Mouse (Mus musculus) small intestine, adult 2 months (tissue): ENCODE results near the gene Gm9945. TPM values are rescaled to one million over a fixed set of nuclear protein-coding genes. Genes with fewer than 3 reads are reported as not detected.
A peak's percentile ranks its signal among the peaks of the same experiment; 100 is the strongest.

ENCODE experiments used
- H3K27ac ChIP-seq: fragments of 200-500 bp; 2 replicates; pipeline ENCODE4 v1.5.1; 2012; ENCODE audit warnings: low read depth, low read length, control low read depth, inconsistent platforms; ENCODE audit not compliant: insufficient read depth
- H3K27me3 ChIP-seq: fragments of 200-500 bp; 2 replicates; pipeline ENCODE4 v1.6.1; 2012; ENCODE audit warnings: mild to moderate bottlenecking, moderate library complexity, low read length, inconsistent platforms; ENCODE audit not compliant: control insufficient read depth, insufficient read depth
- H3K36me3 ChIP-seq: fragments of 200-500 bp; 2 replicates; pipeline ENCODE4 v1.6.1; 2012; ENCODE audit warnings: mild to moderate bottlenecking, low read length, control low read depth, inconsistent platforms; ENCODE audit not compliant: control insufficient read depth, insufficient read depth
- H3K4me1 ChIP-seq: fragments of 200-500 bp; 2 replicates; pipeline ENCODE4 v1.6.1; 2012; ENCODE audit warnings: low read length, inconsistent platforms, mixed read lengths; ENCODE audit not compliant: control insufficient read depth, insufficient read depth, insufficient read length
- H3K4me3 ChIP-seq: fragments of 200-500 bp; 2 replicates; pipeline ENCODE4 v1.5.1; 2012; ENCODE audit warnings: low read depth, mild to moderate bottlenecking, control low read depth, inconsistent platforms, low read length, moderate library complexity
- CTCF ChIP-seq: fragments of 200-500 bp; IDR thresholded peaks from 2 replicates; pipeline ENCODE4 v1.5.1; 2012; ENCODE audit warnings: low read depth, mild to moderate bottlenecking, control low read depth, inconsistent platforms, low read length, moderate library complexity, mixed read lengths; ENCODE audit not compliant: insufficient replicate concordance, insufficient read length; ENCODE audit errors: extremely low read depth
- POLR2A ChIP-seq: fragments of 200-500 bp; IDR thresholded peaks from 2 replicates; pipeline ENCODE4 v1.6.1; 2012; ENCODE audit warnings: low read depth, mild to moderate bottlenecking, control low read depth, inconsistent platforms, low read length, moderate library complexity
- WGBS: fragments of 180-500 bp; shearing (Covaris S2); methylation state at CpG from one replicate; pipeline ENCODE4 v1.1.7; 2018; 5-methylcytosine and 5-hydroxymethylcytosine counted together
- polyA plus RNA-seq: library from polyadenylated mRNA; depleted of rRNA; stranded (reverse); fragments of >200 nt; gene quantifications from 2 replicates; pipeline ENCODE4 v1.2.3, GENCODE M21; 2012

Gm9945 gene
- polyA plus RNA-seq, 1 experiment: not detected

- H3K27me3 ChIP-seq: no peaks in the 10 kb centered on the region; the same call in 1 of the 2 replicates
- no peak for TF ChIP-seq POLR2A
- no peak for TF ChIP-seq CTCF
- H3K4me3 ChIP-seq: no peak overlapping the region
- no peaks in the 10 kb centered on the region for H3K36me3 ChIP-seq
- peaks cover 12% of the 10 kb centered on the region for H3K4me1 ChIP-seq
- peak overlapping the region; percentile 100 for H3K27ac ChIP-seq
- 32% methylated on average over 9 of the region's 9 CpGs for WGBS
These were observed 3.4 kb downstream of the Gm9945 start for GRCm38 (mm10) chr11:53483159-53483891.

- 40% methylated on average over 3 of the region's 3 CpGs for WGBS
- TF ChIP-seq CTCF (peak; percentile 37; the same call in 1 of the 2 replicates), POLR2A (no peak)
- no peaks in the 10 kb centered on the region for H3K36me3 ChIP-seq
- no peaks in the 10 kb centered on the region for H3K27me3 ChIP-seq
- H3K27ac ChIP-seq: no peak overlapping the region
- H3K4me1 ChIP-seq: peaks cover 11% of the 10 kb centered on the region; the same call in 1 of the 2 replicates
- no peak overlapping the region for H3K4me3 ChIP-seq
These were observed 5.8 kb downstream of the Gm9945 start for GRCm38 (mm10) chr11:53485719-53486118.

GRCm38 (mm10) chr11:53486351-53486750 lies 6.4 kb downstream of the Gm9945 start:
- TF ChIP-seq POLR2A (no peak), CTCF (no peak)
- 87% methylated on average over 3 of the region's 3 CpGs for WGBS
- Histone ChIP-seq H3K27me3 (no peaks in the 10 kb centered on the region), H3K4me1 (peaks cover 11% of the 10 kb centered on the region; the same call in 1 of the 2 replicates), H3K36me3 (no peaks in the 10 kb centered on the region), H3K4me3 (no peak overlapping the region), H3K27ac (no peak overlapping the region)

- WGBS: 18% methylated on average over 27 of the region's 27 CpGs
- Histone ChIP-seq H3K4me1 (peaks cover 14% of the 10 kb centered on the region; the same call in 1 of the 2 replicates), H3K27ac (no peak overlapping the region), H3K4me3 (peak overlapping the region; percentile 37), H3K27me3 (no peaks in the 10 kb centered on the region), H3K36me3 (no peaks in the 10 kb centered on the region)
- TF ChIP-seq CTCF: no peak
These were observed 7.0 kb downstream of the Gm9945 start for GRCm38 (mm10) chr11:53486822-53487594.

DNA sequence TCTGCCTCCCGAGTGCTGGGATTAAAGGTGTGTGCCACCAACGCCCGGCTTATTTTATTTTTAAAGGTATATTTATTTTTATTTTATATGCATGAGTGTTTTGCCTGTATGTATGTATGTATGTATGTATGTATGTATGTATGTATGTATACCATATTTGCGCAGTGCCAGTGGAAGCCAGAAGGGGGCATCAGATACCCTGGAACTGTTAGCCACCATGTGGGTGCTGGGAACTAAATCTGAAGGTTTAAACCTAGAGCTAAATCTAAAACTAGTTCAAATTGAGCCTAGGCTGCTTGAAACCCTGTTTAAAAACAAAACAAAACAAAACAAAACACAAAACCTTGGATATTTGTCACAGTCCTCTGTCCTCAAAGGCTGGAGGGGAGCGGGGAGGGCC lies 9.0 kb downstream of the Gm9945 start:
- H3K4me3 ChIP-seq: no peak overlapping the region
- H3K4me1 ChIP-seq: peaks cover 10% of the 10 kb centered on the region; the same call in 1 of the 2 replicates
- 98% methylated on average over 5 of the region's 5 CpGs for WGBS
- TF ChIP-seq CTCF: no peak
- no peak for TF ChIP-seq POLR2A
- no peak overlapping the region for H3K27ac ChIP-seq
- no peaks in the 10 kb centered on the region for H3K36me3 ChIP-seq
- H3K27me3 ChIP-seq: no peaks in the 10 kb centered on the region

- no peaks in the 10 kb centered on the region for H3K27me3 ChIP-seq
- TF ChIP-seq CTCF: no peak
- H3K27ac ChIP-seq: no peak overlapping the region
- 89% methylated on average over 9 of the region's 9 CpGs for WGBS
- H3K36me3 ChIP-seq: no peaks in the 10 kb centered on the region
- H3K4me3 ChIP-seq: no peak overlapping the region
- peaks cover 10% of the 10 kb centered on the region; the same call in 1 of the 2 replicates for H3K4me1 ChIP-seq
These were observed 9.5 kb downstream of the Gm9945 start for GRCm38 (mm10) chr11:53489421-53489820.

GRCm38 (mm10) chr11:53491954-53492401 lies 12.0 kb downstream of the Gm9945 start:
- H3K27me3 ChIP-seq: no peaks in the 10 kb centered on the region
- no peak overlapping the region for H3K27ac ChIP-seq
- no peak overlapping the region for H3K4me3 ChIP-seq
- 34% methylated on average over 8 of the region's 8 CpGs for WGBS
- no peak for TF ChIP-seq POLR2A
- TF ChIP-seq CTCF: no peak
- peaks cover 8% of the 10 kb centered on the region; the same call in 1 of the 2 replicates for H3K4me1 ChIP-seq
- no peaks in the 10 kb centered on the region for H3K36me3 ChIP-seq
